Mouse (Mus musculus) C2C12 (cell line): ENCODE results near the gene Fcrl1.

Experiments used
- CEBPB ChIP-seq: IDR thresholded peaks from one replicate; pipeline ENCODE4 v1.6.1; 2011; ENCODE audit warnings: low read depth, mild to moderate bottlenecking, control low read depth, moderate library complexity
- CTCF ChIP-seq: IDR thresholded peaks from one replicate; pipeline ENCODE4 v1.5.1; 2011; ENCODE audit not compliant: control insufficient read depth, insufficient read depth, insufficient read length
- FOSL1 ChIP-seq: IDR thresholded peaks from one replicate; pipeline ENCODE4 v1.8.0; 2011; ENCODE audit warnings: mild to moderate bottlenecking, low read length; ENCODE audit not compliant: poor library complexity, insufficient read depth, severe bottlenecking
- MAX ChIP-seq: IDR thresholded peaks from one replicate; pipeline ENCODE4 v1.6.1; 2011; ENCODE audit warnings: mild to moderate bottlenecking, control low read depth

DNA sequence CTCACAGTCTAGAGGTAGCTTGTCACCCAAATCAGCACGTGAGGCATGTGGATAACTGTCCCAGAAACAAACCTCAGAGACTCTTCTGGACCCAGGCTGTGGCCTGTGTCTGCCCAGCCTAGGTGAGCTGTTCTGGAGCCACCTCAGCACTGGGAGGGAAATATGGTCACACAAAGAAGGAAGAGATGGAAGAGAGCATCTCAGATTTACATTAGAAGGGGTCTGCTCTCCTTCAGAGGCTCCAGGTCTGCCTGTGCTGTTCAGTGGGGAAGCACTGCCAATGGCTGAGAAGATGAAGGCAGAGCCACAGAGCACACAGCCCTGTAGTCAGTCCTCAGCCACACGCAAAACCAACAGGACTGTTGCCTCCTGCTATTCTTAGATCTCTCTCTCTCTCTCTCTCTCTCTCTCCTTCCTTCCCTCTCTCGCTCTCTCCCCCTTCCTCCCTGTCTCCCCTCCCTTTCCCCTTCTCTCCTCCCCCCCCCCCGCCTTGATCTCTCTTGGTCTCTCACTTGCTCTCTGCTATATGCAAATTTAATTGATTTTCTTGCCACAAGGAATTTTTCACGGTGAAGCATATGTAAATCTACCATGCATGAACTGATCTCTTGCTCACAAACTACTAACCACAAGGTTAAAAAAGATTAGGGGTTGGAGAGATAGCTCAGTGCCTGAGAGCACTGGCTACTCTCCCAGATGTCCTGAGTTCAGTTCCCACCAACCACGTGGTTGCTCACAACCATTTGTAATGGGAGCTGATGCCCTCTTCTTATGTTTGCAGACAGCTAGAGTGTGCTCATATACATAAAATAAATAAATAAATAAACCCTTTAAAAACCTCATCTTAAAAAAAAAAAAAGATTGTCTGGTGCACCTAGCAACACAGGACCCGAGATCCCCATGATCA is 5.9 kb downstream of the Fcrl1 start:
- TF ChIP-seq CTCF = no peak
- no peak for TF ChIP-seq FOSL1
- no peak for TF ChIP-seq MAX
- no peak for TF ChIP-seq CEBPB
